Mouse (Mus musculus): ENCODE data around the gene Gnb1l. TPM values are rescaled to one million over a fixed set of nuclear protein-coding genes. Genes with fewer than 3 reads are reported as not detected.

Gnb1l gene
- polyA plus RNA-seq, 1 experiment from 2014 or later = 16.4 TPM

DNA sequence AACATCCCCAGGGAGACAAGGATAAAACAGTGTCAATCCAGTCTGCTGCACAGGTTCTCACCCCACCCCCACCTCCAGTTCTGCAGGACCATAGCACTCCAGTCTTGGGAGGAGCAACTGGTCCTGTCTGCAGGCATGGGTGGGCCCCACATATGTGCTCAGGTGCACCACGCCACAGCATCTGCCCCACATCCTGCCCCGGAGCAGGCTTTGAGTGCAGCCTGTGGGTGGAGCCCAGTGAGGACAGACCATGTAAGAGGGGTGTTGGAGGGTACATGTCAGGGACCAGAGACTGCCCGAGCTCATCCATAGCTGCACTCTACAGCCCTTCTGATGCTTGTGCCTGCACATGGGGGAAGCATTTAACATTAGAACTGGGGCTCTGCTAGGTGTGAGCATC is 57.9 kb downstream of the Gnb1l start:
- Histone ChIP-seq H3K27ac (replicated peaks) (no peak overlapping the region), H3K9ac (replicated peaks) (no peak overlapping the region), H3K27me3 (no peaks in the 10 kb centered on the region), H3K4me3 (no peak overlapping the region), H3K4me1 (no peaks in the 10 kb centered on the region), H3K9me3 (no peaks in the 10 kb centered on the region), H3K36me3 (no peaks in the 10 kb centered on the region), H3K4me2 (replicated peaks) (no peak overlapping the region)
- no peak for ATAC-seq (replicated peaks)
- 83% methylated on average over 3 of the region's 3 CpGs for WGBS

DNA sequence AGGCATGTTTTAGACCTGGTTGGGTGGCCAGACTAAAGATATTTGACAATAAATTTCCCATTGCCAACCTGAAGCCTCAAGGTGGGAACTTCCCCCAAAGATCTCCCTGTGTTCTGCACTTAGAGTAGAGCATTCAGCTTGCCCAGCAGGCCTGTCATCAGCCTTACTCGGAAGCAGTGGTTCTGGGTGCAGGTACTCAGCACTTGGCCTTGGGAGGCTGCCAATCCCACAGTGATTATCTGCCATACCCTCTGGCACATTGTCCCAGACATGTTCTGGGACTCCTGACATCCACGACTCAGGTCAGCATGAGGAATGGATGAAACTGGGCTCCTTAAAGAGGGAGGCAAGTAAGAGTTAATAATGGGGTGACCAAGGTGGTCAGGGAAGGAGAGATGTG is 66.0 kb downstream of the Gnb1l start:
- Histone ChIP-seq H3K27ac (replicated peaks) (no peak overlapping the region), H3K4me2 (replicated peaks) (no peak overlapping the region), H3K9ac (replicated peaks) (no peak overlapping the region), H3K4me1 (no peaks in the 10 kb centered on the region), H3K9me3 (no peaks in the 10 kb centered on the region), H3K36me3 (no peaks in the 10 kb centered on the region), H3K4me3 (no peak overlapping the region), H3K27me3 (no peaks in the 10 kb centered on the region)
- WGBS = 75% methylated on average over 2 of the region's 2 CpGs
- no peak for ATAC-seq (replicated peaks)

GRCm38 (mm10) chr16:18568599-18568998 is 70.1 kb downstream of the Gnb1l start:
- Histone ChIP-seq H3K27me3 (no peaks in the 10 kb centered on the region), H3K36me3 (no peaks in the 10 kb centered on the region), H3K27ac (replicated peaks) (no peak overlapping the region), H3K4me1 (no peaks in the 10 kb centered on the region), H3K4me3 (no peak overlapping the region), H3K9ac (replicated peaks) (no peak overlapping the region), H3K4me2 (replicated peaks) (no peak overlapping the region), H3K9me3 (no peaks in the 10 kb centered on the region)
- ATAC-seq (replicated peaks) = no peak
- WGBS = 72% methylated on average over 7 of the region's 7 CpGs

DNA sequence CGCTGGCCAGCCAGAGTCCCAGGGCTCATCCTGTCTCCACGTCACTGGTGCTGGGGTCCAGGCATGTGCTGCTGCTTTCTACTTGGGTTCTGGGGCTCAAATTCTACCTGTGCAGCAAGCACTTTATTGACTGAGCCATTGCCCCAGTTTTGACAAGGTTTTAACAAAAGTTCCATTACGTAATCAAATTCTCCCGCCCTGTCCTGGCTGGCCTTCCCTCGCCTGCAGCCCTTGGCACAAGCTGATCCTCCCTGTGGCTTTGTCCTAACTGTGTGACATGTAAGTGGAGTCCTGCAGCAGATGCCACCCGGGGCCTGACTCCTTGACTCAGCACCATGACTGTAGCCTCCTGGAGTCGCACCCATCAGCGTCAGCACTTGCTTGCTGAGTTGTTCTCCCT is 75.7 kb downstream of the Gnb1l start:
- H3K27me3 ChIP-seq = peaks cover 7% of the 10 kb centered on the region; the same call in 1 of the 2 replicates
- no peaks in the 10 kb centered on the region for H3K36me3 ChIP-seq
- no peak overlapping the region for H3K4me3 ChIP-seq
- H3K9me3 ChIP-seq = no peaks in the 10 kb centered on the region
- no peak overlapping the region for H3K27ac ChIP-seq (replicated peaks)
- no peak overlapping the region for H3K9ac ChIP-seq (replicated peaks)
- H3K4me1 ChIP-seq = no peaks in the 10 kb centered on the region
- 73% methylated on average over 8 of the region's 8 CpGs for WGBS
- H3K4me2 ChIP-seq (replicated peaks) = no peak overlapping the region
- no peak for ATAC-seq (replicated peaks)

GRCm38 (mm10) chr16:18577071-18577470 is 78.6 kb downstream of the Gnb1l start:
- no peaks in the 10 kb centered on the region for H3K9me3 ChIP-seq
- no peak overlapping the region for H3K4me3 ChIP-seq
- ATAC-seq (replicated peaks) = no peak
- no peak overlapping the region for H3K27ac ChIP-seq (replicated peaks)
- WGBS = 26% methylated on average over 3 of the region's 3 CpGs
- peaks cover 10% of the 10 kb centered on the region for H3K4me1 ChIP-seq
- H3K27me3 ChIP-seq = peaks cover 36% of the 10 kb centered on the region
- no peak overlapping the region for H3K9ac ChIP-seq (replicated peaks)
- no peak overlapping the region for H3K4me2 ChIP-seq (replicated peaks)
- no peaks in the 10 kb centered on the region for H3K36me3 ChIP-seq

DNA sequence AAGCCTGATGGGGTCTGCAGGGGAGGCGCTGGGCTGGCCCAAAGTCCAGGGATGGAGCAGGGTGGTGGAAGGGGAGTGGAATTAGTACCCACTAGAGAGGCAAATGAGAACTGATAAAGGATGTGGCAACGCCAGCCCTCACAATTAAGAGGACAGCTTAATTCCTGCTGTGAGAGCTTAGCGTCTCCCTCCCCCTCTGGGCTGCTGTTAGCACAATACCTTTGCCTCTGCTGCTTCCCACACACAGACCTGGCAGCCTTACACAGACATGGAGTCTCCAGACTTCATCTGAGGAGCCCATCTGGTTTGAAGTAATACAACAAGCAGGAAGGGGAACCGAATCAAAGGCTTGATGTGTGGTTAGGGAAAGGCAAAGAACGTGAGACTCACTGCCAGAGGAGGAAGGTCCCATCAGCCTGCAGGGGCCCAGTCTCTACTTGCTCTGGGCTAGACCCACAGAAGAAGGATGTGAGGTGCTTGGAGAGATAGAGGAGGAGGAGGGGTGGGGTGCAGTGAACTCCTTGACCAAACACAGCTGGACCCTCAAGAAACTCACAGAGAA is 79.2 kb downstream of the Gnb1l start:
- 9% methylated on average over 5 of the region's 5 CpGs for WGBS
- peaks cover 42% of the 10 kb centered on the region for H3K27me3 ChIP-seq
- H3K9me3 ChIP-seq = no peaks in the 10 kb centered on the region

DNA sequence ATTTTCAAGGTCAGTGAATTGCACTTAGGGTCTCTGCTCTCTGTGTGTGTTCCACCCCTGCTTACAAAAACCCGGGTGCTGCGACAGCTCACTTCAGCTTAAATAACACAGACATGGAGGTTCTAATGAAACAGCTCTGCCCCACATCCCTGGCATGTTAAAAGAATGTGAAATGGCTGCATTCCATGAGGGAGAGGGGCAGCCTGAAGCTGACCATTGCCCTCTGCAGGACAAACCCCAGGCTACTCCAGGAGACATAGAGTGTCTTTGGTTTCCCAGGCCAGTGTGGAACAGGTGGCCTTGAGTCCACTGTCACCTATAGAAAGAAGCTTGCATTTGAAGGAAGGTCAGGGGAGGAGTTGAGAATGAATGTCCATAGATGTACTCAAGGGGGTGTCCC is 81.9 kb downstream of the Gnb1l start:
- 19% methylated on average over 2 of the region's 2 CpGs for WGBS
- H3K27ac ChIP-seq (replicated peaks) = no peak overlapping the region
- peaks cover 17% of the 10 kb centered on the region for H3K4me1 ChIP-seq
- no peaks in the 10 kb centered on the region for H3K36me3 ChIP-seq
- peaks cover 69% of the 10 kb centered on the region for H3K27me3 ChIP-seq
- no peak overlapping the region for H3K4me2 ChIP-seq (replicated peaks)
- H3K9ac ChIP-seq (replicated peaks) = no peak overlapping the region
- ATAC-seq (replicated peaks) = no peak
- H3K9me3 ChIP-seq = no peaks in the 10 kb centered on the region
- no peak overlapping the region for H3K4me3 ChIP-seq

More for the DNA sequence above, 79.2 kb downstream of the Gnb1l start:
- H3K4me2 ChIP-seq (replicated peaks) = no peak overlapping the region
- no peak overlapping the region for H3K27ac ChIP-seq (replicated peaks)
- no peak overlapping the region for H3K4me3 ChIP-seq
- no peak for ATAC-seq (replicated peaks)
- no peak overlapping the region for H3K9ac ChIP-seq (replicated peaks)
- H3K4me1 ChIP-seq = peaks cover 16% of the 10 kb centered on the region
- H3K36me3 ChIP-seq = no peaks in the 10 kb centered on the region

DNA sequence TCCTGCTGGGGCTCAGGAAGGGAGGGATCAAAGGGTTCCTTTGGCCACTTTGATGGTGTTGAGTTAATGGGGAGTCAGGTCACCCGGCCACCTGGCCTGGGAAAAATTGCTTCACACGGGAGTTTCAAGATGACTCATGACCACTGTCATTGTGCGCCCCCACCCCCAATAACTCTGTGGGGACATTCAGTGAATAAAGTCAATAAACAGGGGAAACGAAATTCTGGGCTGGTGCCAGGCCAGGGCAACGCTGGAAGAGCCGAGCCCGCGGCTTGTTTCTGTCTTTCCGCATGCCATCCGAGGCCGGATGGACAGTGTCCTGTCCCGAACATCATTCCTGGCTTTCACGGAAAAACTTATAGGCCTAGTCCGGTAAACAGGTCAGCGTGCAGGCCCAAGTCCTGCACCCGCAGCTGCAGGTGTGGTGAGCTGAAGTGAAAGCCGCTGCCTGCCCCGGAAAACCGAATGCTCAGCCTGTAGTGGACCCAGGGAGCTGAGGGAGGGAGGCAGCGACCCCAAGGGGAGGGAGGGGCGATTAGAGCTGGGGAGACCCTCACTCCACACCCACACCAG is 82.6 kb downstream of the Gnb1l start:
- Histone ChIP-seq H3K27me3 (peaks cover 76% of the 10 kb centered on the region), H3K4me1 (peaks cover 20% of the 10 kb centered on the region), H3K4me3 (peak overlapping the region; percentile 38), H3K27ac (replicated peaks) (no peak overlapping the region), H3K9me3 (no peaks in the 10 kb centered on the region), H3K9ac (replicated peaks) (no peak overlapping the region), H3K36me3 (no peaks in the 10 kb centered on the region), H3K4me2 (replicated peaks) (peak overlapping the region; percentile 49)
- no peak for ATAC-seq (replicated peaks)
- WGBS = 4% methylated on average over 21 of the region's 21 CpGs

GRCm38 (mm10) chr16:18581623-18582205 is 83.2 kb downstream of the Gnb1l start:
- WGBS = under 1% methylated on average over 66 of the region's 66 CpGs
- H3K9ac ChIP-seq (replicated peaks) = 0 out of 2 replicates have a peak overlapping the region, but pooled peaks have one; percentile 1

GRCm38 (mm10) chr16:18582426-18583148 is 84.1 kb downstream of the Gnb1l start:
- ATAC-seq (replicated peaks) = peak; percentile 27; the same call in 1 of the 2 replicates
- H3K4me3 ChIP-seq = peak overlapping the region; percentile 38
- H3K27ac ChIP-seq (replicated peaks) = no peak overlapping the region
- H3K4me1 ChIP-seq = peaks cover 27% of the 10 kb centered on the region
- no peaks in the 10 kb centered on the region for H3K9me3 ChIP-seq
- 0 out of 2 replicates have a peak overlapping the region, but pooled peaks have one; percentile 1 for H3K9ac ChIP-seq (replicated peaks)
- no peaks in the 10 kb centered on the region for H3K36me3 ChIP-seq
- peak overlapping the region; percentile 49 for H3K4me2 ChIP-seq (replicated peaks)
- WGBS = under 1% methylated on average over 65 of the region's 67 CpGs
- peaks cover 84% of the 10 kb centered on the region for H3K27me3 ChIP-seq

More at GRCm38 (mm10) chr16:18581623-18582205, 83.2 kb downstream of the Gnb1l start:
- Histone ChIP-seq H3K27me3 (peaks cover 82% of the 10 kb centered on the region), H3K9me3 (no peaks in the 10 kb centered on the region), H3K27ac (replicated peaks) (no peak overlapping the region), H3K36me3 (no peaks in the 10 kb centered on the region), H3K4me1 (peaks cover 26% of the 10 kb centered on the region), H3K4me2 (replicated peaks) (peak overlapping the region; percentile 49), H3K4me3 (peak overlapping the region; percentile 38)
- ATAC-seq (replicated peaks) = peak; percentile 46

GRCm38 (mm10) chr16:18583169-18583568 is 84.7 kb downstream of the Gnb1l start:
- H3K4me1 ChIP-seq = peaks cover 33% of the 10 kb centered on the region
- H3K4me2 ChIP-seq (replicated peaks) = no peak overlapping the region
- H3K9ac ChIP-seq (replicated peaks) = no peak overlapping the region
- ATAC-seq (replicated peaks) = no peak
- H3K27me3 ChIP-seq = peaks cover 88% of the 10 kb centered on the region
- WGBS = 10% methylated on average over 10 of the region's 10 CpGs
- H3K36me3 ChIP-seq = no peaks in the 10 kb centered on the region
- no peak overlapping the region for H3K4me3 ChIP-seq
- no peaks in the 10 kb centered on the region for H3K9me3 ChIP-seq
- H3K27ac ChIP-seq (replicated peaks) = no peak overlapping the region

- Histone ChIP-seq H3K4me2 (replicated peaks) (no peak overlapping the region), H3K9ac (replicated peaks) (no peak overlapping the region), H3K36me3 (no peaks in the 10 kb centered on the region), H3K9me3 (no peaks in the 10 kb centered on the region), H3K4me1 (peaks cover 33% of the 10 kb centered on the region), H3K4me3 (no peak overlapping the region), H3K27ac (replicated peaks) (no peak overlapping the region), H3K27me3 (peaks cover 89% of the 10 kb centered on the region)
- no peak for ATAC-seq (replicated peaks)
- WGBS = 12% methylated on average over 10 of the region's 10 CpGs
Observed at GRCm38 (mm10) chr16:18583673-18584357, 85.3 kb downstream of the Gnb1l start.

Measured in forebrain, embryonic 15.5 days (tissue).